Mouse (Mus musculus) spleen, adult 12 weeks (tissue): ENCODE measurements around the gene Ano1.

ENCODE experiments used
- DNase-seq: peaks from one replicate; pipeline ENCODE4 v3.0.0; 2022; ENCODE audit warnings: low spot score

The Ano1 gene

DNA sequence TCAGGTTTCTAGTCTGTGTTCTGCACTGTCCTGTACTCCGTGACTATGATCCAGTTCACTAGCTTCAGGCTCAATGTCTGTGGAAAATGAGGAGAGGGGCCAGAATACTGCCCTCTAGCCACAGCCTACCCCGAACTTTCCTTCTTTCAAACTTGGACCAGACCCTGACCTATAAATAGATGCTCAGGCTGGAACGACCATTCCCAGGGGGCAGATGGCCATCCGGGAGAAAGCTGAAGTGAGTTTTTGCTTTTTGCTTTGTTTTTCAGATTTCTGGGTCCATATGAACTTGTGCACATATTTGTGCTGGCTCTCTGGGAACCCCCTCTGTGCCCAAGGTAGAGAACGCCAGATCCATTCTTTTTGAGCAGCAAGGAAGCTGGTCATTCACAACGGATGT lies 116.9 kb downstream of the Ano1 start:
- DNase-seq = no peak

DNA sequence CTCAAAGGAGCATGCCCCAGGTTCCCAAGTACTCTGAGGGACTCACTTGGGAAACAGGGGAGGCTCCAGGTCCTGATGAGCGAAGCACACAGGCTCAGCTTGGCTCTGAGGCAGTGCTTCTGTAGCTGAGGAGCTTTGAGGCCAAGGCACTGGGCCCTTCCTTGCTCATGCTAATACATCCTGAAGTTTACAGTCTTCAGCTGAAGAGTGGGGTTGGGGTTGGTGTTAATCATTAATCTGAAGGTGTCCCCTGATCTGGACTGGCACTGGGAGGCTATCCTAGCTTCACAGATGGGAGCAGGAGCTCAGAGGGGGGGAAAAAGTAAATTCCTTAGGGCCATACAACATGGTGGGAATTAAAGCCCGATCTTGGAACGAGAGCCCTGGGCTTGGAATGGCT lies 117.3 kb downstream of the Ano1 start:
- DNase-seq = no peak

DNA sequence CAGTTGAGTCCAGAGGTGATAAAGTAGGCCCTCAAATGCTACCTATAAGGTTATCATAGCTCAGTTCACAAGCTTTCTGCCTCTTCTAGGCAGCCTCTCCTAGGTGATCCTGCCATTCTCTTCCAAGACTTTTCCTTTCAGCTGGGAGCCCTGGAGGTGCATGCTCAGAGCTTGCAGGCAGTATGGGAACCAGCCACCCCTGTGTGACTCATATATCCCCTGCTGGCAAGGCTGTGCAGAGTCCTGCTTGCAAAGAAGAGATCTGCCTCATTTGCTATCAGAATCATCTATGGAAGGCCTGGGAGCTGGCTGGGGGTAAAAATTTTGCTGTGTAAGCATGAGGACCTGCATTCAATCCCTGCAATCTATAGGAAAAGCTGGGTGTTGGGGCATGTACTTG lies 119.5 kb downstream of the Ano1 start:
- no peak for DNase-seq

DNA sequence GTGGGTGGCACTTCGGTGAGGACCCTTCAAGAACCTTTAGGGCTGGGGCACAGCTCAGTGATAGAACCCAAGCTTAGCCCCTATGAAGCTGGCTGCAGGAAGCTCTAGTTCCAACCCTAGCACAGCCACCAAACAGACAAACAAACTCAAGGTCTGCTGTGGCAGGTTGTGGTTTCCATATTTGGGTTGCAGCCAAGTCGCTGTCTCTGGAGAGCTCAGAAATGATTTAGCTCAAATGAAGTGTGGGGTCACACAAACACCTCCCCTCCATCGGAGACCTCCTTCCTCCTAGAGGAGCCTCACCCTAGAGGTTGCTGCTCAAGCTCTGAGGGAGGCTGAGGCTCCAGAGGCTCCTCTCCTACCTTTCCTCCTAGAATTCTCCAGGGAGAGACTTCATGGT lies 121.2 kb downstream of the Ano1 start:
- DNase-seq = no peak

DNA sequence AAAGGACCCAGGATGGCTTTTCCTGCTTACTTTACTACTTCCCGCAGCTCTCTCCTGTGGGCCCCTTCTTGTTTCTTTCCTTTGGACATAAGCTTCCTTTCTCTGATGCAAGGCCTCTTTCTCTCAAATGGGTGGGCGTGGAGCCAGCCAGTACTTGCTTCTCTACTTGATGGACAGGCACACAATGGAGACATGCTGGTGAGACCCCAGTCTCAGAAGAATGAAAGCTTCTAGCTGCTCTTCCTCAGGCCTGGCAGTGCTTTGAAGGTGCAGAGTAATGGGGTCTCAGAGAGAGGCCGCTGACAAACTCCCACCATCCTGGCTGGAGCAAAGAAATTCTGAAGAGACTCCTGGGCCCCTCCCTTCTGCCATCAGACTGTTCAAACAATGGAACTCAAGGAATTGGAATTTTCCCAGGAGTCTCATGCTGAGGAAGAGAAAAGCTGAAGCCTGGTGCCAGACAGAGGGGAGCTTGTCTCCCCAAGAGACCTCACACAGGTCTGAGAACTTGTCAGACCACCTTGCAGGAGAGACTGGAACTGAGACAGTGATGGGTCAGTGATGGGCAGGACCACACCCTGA lies 123.3 kb downstream of the Ano1 start:
- DNase-seq = no peak

DNA sequence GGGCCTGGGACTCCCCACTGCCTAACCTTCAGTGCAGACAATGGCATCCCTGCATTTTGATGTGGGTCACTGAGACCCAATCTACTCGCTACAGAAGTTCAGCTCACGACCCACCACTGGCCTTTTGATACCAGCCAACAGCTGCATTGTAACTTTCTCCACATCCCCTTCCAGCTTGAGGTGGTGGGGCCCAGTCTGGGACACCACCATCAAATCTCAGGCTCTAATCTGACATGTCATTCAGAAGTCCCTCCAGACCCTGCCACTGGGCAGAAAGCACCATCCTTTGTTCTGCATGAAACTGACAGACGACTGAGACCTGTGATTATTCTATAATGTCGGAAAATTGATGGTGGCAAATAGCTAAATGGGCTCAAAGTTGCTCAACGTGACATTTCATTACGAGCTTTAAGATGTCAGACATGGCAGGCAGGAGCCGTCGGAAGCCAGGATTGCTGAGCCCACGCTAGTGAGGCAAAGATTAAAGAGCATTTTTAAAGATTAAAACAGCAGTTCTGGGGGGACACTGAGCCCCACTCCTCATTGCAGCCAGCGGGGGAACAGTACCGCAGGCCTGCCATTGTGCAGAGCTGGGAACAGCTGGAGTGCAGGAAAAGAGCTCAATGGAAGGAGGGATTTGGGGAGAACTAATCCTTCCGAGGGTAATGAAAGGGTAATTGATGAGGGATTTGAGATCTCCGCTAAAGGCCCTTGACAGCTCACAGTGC lies 124.0 kb downstream of the Ano1 start:
- no peak for DNase-seq

DNA sequence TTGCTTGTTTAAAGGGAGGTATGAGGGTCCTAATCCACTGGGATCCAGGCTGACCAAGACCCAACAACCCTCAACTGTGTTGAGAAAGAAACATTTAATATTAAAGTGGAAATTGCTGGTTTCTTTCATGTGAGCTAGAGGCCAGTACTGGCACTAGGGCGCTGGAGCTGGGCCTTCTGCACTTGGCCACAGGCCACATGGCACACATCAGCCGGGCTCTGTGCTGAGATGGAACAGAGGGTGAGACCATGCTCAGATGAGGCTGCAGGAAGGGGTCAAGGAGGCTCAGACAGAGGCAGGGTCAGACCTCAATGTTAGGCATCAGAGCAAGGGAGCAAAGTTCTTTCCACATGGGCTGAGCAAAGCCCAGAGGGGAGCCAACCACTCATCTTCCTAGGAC lies 125.7 kb downstream of the Ano1 start:
- no peak for DNase-seq

DNA sequence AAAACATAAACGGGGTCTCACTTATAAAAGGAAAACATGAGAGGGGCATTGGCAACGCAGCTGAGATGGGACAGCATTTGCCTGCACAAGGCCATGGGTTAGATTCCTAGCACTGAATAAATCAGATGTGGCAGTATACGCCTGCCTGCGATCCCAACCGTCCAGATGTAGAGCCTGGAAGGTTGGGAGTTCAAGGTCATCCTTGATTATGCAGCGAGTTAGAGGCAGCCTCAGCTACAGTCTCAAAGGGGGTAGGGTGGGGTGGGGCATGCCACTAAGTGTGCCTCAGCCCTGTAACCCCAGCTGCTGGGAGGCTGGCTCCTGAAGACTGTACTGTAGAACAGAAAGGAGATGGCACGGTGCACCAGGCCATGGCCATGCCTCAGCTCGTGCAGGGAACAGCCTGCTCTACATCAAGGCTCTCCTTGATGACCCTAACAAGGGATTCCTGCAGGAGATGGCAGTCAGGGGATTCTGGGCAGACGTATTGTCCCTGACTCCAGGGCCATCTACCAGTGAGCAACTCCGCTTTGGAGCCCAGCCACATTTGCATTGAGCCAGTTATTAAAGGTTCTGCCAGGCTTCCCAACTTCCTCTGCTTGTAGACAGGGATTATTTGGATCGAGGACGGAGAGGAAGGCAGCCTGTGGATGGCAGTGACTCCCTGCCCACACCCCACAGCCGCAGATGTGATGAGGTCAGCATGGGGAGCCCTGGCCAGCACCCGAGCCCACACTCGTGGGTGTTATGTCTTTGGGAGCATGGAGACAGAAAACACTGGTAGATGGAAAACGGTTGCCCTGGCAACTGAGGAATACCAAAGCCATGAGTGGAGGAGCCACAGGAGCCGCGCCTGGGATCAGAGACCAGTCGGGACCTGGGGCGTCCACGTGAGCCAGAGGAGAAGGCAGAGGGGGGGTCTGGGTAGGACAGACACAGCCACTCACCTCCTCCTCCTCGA lies 130.8 kb downstream of the Ano1 start:
- DNase-seq = no peak

DNA sequence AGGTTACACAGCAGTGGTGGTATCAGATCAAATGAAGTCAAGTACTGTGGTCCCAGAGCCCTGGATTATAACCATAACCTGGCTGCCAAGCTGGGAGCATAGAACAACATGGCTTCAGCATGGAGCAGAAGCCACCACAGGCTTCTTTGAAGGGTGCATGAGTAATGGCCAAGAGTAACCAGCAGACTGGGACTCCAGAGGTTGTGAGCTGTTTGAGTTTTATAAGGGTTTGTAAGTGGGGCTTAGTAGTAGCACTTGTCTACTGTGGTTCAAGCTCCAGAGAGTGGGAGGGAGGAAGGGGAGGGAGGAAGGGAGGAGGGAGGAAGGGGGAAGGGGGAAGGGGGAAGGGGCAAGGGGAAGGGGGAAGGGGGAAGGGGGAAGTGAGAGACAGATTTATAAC lies 131.5 kb downstream of the Ano1 start:
- DNase-seq = no peak

DNA sequence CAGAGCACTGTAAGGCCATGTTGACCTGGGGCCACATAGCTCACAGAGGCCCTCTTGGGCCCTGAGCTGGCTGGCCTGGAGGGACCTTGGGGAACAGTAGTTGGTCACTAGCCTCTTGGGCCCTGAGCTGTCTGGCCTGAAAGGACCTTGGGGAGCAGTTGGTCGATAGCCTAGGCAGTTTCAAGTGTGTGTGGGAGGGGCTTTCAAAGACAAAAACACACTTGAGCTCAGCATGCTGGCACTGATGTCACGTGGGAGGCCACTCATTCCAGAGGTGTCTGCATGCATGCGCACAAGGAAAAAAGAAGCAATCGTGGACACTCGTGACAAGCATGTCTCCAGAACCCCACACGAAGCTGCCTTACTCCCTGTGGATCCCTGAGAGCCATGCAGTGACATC lies 136.4 kb downstream of the Ano1 start:
- DNase-seq = no peak

DNA sequence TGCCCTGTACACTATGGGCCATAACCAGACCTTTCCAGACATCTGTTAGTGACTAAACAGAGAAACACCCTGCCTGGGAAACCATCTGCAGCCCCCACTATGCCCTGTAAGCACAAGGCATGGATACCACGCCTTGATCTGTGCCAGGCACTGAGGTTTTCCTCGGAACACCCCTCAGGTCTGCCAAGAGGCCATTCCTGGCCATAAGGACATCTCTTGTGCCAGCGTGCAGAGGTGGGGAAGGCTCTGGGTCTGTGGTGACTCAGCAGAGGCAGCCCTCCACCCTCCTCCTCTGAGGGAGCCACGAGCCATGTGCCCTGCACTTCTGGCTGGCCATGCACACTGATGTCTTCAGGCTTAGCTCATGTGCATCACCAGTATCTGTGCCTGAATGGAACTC lies 138.9 kb downstream of the Ano1 start:
- DNase-seq = no peak

DNA sequence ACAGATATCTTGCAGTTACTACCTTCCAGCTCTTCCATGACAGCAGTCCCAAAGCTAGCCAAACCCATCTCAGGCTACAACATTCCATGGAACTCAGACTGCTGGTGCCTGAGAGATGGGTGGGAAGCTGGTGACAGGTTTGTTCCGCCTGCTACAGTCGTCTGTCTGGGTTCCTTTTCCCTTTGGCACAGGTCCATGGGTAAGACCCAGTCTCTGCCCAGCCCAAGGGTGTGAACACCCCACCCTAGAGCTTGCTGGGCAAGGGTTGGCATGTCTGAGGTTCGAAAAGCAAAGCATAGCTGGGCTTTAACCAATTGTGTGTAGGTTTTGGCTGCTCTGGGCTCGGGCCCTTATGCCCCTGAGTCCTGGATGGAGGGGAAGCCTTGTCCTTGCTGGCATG lies 139.4 kb downstream of the Ano1 start:
- no peak for DNase-seq

DNA sequence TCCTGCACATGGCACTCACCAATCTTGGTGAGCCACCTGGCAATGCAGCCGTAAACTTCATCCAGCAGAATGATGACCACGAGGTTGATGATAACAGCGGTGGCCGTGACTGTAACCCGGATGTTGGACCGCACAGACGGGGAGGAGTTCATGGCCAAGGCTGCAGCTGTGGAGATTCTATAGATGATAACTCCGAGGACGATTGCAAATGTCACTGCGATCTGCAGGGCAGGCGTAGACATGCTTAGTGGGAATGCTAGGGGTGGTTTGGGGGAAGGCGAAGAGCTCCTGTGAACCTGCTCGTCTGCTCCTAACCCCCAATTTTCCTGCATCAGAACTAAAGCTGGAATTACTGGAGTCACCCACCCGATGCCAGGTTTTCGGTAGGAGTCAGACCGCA lies 140.2 kb downstream of the Ano1 start:
- no peak for DNase-seq

DNA sequence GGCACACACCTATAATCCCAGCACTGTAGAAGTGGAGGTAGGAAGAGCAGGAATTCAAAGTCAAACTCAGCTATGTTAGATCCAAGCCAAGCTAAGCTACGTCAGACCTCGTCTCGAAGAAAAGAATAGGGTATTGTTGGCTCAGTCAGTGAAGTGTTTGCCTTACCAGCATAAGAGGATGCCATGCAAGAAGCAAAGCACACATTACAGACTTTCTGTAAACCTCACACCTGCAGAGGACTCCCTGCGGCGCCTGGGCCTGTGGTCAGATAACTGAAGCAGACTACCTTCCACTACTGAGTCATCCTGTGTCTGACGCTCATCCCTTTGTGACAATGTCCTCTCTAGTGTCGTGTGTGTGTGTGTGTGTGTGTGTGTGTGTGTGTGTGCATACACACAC lies 142.2 kb downstream of the Ano1 start:
- no peak for DNase-seq

DNA sequence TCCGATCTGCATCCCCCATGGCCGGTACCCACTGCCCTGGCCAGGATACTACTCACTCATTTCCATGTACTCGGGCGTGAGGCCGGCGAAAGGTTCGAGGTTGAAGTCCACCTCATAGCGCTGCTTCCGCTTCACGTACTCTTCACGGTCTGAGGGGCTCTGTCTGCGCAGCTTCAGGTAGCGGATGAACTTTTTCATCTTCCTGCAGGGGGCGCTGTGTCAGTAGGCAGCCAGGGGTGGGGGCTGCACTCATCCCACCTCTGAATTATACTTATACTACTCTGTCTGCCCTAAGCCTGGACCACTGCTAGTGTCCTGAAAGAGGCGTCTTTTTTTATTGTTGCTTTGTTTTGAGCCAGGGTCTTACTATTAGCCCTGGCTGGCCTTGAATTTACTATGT lies 143.9 kb downstream of the Ano1 start:
- no peak for DNase-seq

DNA sequence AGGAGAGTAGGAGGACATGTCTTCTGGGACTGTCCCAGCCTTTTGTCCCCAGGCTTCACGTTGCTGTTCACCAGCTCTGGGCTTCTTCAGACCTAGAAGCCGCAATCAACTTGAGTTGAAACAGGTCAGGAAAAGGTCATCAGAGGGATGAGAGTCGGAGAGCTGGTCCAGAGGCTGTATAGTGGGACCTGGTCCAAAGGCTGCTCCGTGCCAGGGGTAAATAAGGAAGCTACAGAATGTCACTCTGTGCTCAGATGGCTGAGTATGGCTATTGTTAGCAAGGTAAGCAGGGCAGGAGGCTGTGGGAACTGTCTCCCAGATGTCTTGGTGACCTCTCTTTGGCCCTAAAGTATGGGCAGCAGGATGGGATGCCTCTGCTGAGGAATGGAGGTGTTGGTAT lies 147.0 kb downstream of the Ano1 start:
- DNase-seq = no peak

DNA sequence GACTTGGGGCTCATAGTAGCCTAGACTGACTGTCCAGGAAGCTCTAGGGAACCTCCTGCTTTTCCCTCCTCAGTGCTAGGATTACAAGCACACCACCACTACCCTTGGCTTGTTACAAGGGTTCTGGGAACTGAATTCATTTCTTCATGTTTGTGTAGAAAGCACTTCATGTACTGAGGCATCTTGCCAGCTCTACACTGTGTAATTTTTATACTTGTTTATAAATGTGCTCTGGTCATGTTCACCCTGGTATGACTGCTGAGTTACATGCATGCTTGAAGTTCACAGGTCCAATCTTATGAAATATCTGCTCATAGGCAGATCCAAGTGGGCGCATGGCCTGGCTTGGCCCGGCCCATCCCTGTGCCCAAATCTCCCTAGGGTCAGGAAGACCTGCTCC lies 147.5 kb downstream of the Ano1 start:
- no peak for DNase-seq

DNA sequence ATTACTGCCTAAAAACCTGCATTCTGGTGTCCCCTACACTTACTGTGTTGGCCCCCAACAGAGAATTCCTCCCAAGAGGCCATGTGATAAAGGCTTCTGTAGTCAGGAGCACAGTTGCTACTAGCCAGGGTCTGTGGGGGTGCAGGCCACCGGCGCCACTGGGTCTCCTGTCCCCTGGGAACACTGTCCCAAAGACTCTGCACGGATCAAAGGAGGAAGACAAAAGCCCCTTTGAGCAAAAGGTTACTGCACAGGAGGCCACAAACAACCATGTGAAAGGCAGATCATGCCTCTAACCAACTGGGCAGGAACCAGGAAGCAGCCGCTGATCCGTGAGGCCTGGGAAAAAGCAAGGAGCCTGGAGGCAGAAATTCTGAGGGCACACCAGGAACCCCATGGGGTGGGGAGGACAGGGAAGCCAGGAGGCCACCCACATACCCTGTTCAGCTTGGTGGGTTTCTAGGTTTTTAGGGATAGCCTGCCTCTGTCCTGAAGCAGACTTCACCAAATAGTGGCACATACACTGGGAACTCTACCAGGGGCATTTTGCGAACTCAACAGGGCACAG lies 151.4 kb downstream of the Ano1 start:
- no peak for DNase-seq

DNA sequence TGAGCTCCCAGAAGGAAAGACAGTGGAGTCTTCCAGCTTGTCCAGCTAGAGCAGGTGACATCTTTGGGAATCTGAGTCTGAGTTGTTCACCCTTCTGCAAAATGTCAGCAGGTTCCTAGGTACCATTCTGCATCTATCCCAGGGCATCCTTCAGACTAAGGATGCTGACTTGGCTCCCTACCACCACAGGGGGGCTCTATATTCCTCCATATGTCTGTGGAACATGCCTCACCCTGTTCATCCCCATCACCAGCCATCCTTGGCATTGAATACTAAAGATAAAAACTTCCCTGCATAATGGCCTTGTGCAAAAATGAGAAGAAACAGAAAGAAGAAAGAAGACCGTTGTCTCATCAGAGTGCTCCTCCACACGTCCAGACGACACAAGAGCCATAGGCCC lies 162.3 kb downstream of the Ano1 start:
- no peak for DNase-seq

DNA sequence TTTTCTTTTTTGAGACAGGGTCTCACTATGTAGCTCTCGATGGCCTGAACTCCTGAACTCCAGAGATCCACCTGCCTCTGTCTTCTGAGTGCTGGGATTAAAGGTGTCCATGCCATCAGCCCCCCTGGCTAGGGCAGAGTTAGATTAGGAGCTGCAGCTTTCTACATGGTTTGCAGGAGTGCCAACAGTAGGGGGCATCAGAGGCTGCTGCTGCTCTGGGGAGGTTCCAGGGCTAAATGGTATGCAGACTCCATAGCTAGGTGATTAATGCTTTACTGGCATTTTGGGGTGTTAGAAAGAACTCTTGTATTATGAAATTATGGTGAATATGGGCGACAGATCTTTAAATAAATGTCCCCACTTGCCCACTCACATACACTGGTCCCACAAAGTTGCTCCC lies 164.5 kb downstream of the Ano1 start:
- DNase-seq = no peak

DNA sequence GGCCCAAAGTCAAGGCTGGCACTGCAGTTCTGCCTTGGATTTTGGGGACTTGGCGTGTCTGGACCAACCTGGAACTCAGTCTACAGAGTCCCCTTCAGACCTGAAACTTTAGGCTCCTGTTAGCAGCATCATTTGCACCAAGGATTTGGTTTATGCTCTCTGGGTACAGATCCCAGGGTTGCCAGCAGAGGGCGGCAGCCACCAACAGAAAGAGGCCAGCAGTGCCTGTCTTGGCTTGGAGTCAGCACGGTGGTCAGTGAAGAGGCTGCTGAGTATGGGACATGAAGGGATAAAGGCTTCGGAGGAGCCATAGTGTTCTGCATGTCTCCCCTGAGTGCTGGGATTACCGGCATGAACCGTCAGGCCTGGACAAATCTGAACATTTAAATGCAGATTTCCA lies 166.1 kb downstream of the Ano1 start:
- peak; percentile 11 for DNase-seq

DNA sequence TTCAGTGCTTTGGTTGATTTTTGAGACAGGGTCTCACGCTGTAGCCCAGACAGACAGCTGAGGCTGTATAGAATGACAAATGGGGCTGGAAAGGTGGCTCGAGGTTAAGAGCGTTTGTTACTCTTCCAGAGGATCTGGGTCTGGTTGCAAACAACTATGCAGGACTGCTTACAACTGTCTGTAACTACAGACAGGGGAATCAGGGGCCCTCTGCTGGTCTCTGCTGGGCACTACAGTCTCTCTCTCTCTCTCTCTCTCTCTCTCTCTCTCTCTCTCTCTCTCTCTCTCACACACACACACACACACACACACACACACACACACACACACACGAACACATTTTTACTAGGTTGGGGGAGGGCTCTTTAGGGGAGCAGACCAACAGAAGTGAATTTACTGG lies 168.2 kb downstream of the Ano1 start:
- DNase-seq = peak; percentile 15
